Mouse (Mus musculus) left cerebral cortex, postnatal 14 days (tissue): ENCODE measurements around the gene Vdac1. TPM values are rescaled to one million over a fixed set of nuclear protein-coding genes. Genes with fewer than 3 reads are reported as not detected.

Experiments
- DNase-seq, 2 experiments: peaks; one replicate each; pipeline ENCODE4 v3.0.0; 2021 to 2022; ENCODE audit warnings: low spot score in 2 of 2, mixed read lengths in 1 of 2
- intact Hi-C: fragments of 180-260 bp; cut with DNase I; formaldehyde crosslinking; loops from one replicate; pipeline ENCODE4 v1.15.1; 2025
- total RNA-seq, 2 experiments: library from RNA; stranded (reverse); gene quantifications; 2 replicates each; pipeline ENCODE4 v1.2.3; 2021

The Vdac1 gene
- total RNA-seq, 2 experiments from 2014 or later: 606 to 617 TPM

GRCm38 (mm10) chr11:52397385-52397987 lies 36.8 kb downstream of the Vdac1 start:
- DNase-seq: peak in 1 of 2 experiments; percentile 63
- intact Hi-C loops: no loop called here

GRCm38 (mm10) chr11:52401476-52401875 lies 40.8 kb downstream of the Vdac1 start:
- intact Hi-C loops: no loop called here
- DNase-seq: no peak

DNA sequence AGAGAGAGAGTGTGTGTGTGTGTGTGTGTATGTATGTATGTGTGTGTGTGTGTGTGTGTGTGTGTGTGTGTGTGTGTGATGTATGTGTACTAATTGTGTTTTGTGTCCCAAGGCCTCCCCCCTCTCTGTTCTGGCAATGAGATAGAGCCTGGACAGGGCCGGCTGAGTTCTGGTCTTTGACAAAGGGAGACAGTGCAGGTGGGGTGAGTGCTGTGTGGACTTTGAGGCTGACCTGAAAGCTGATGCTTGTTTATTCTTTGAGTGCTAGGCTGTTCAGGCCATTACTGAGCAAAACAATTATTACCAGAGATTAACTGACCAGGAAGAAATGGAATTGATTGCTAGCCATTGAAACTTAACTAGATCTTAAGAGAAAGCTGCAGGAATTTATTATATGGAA lies 41.9 kb downstream of the Vdac1 start:
- intact Hi-C loops: no loop called here
- no peak for DNase-seq

GRCm38 (mm10) chr11:52404209-52404608 lies 43.5 kb downstream of the Vdac1 start:
- DNase-seq: no peak

GRCm38 (mm10) chr11:52405196-52405688 lies 44.6 kb downstream of the Vdac1 start:
- intact Hi-C loops: no loop called here
- no peak for DNase-seq

More at GRCm38 (mm10) chr11:52404209-52404608, 43.5 kb downstream of the Vdac1 start:
- intact Hi-C loops: no loop called here

- intact Hi-C loops: no loop called here
- no peak for DNase-seq
These were observed 48.7 kb downstream of the Vdac1 start for GRCm38 (mm10) chr11:52409316-52409715.

DNA sequence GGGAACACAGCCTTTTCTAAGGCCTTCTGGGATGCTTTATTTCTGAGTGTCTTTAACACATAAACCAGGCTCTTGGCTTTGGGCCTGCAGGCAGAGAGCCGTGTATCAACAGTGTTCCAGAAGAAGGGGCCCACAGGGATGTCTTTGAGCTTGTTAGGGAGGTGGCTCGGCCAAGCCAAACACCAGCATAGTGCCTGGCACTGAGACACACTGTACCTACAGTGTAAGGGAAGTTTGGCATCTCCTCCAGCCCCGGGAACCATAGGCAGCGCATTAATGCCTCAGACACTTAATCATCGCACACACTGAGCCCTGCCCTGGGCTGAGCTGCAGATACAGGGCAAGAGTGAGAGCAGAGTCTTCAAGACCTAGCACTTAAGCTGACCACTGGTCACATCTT lies 57.7 kb downstream of the Vdac1 start:
- intact Hi-C loops: no loop called here
- DNase-seq: no peak

- intact Hi-C loops: no loop called here
- no peak for DNase-seq
These were observed 58.6 kb downstream of the Vdac1 start for GRCm38 (mm10) chr11:52419246-52419645.

GRCm38 (mm10) chr11:52419861-52420260 lies 59.2 kb downstream of the Vdac1 start:
- intact Hi-C loops: loop anchor here (2.0 to 10.0 kb wide), 3 partner anchors 612 to 835 kb away; no protein-coding TSS in a partner anchor
- no peak for DNase-seq

GRCm38 (mm10) chr11:52420296-52421052 lies 59.8 kb downstream of the Vdac1 start:
- no peak for DNase-seq
- intact Hi-C loops: loop anchor here (2.0 to 10.0 kb wide), 3 partner anchors 612 to 834 kb away; no protein-coding TSS in a partner anchor

- intact Hi-C loops: loop anchor here (2.0 to 10.0 kb wide), 3 partner anchors 611 to 834 kb away; no protein-coding TSS in a partner anchor
- peak; percentile 82 to 86 for DNase-seq
These were observed 60.6 kb downstream of the Vdac1 start for GRCm38 (mm10) chr11:52421053-52421778.

- intact Hi-C loops: loop anchor here (5.0 to 10.0 kb wide), 2 partner anchors 338 to 715 kb away; no protein-coding TSS in a partner anchor
- no peak for DNase-seq
These were observed 68.8 kb downstream of the Vdac1 start for GRCm38 (mm10) chr11:52429440-52429839.

DNA sequence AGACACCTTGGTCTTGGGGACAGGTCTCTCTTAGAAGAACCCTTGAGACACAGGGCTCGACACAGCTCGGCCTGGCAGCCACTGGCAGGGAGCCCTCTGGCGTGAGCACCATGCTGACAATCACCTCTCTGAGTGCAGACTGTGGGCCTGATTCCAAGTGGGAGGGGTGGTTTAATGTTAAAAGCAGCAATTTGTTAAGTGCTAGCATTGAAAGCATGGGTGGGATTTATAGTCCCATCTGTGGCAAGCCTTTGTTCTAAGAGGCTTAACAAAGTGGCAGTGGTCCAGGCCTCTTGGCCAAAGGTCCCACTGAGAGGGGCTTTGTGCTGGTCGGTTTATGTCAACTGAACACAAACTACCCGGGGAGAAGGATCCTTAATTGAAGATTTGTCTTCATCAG lies 70.9 kb downstream of the Vdac1 start:
- intact Hi-C loops: no loop called here
- DNase-seq: peak; percentile 42 to 46

- intact Hi-C loops: no loop called here
- DNase-seq: no peak
These were observed 71.5 kb downstream of the Vdac1 start for GRCm38 (mm10) chr11:52432148-52432547.

DNA sequence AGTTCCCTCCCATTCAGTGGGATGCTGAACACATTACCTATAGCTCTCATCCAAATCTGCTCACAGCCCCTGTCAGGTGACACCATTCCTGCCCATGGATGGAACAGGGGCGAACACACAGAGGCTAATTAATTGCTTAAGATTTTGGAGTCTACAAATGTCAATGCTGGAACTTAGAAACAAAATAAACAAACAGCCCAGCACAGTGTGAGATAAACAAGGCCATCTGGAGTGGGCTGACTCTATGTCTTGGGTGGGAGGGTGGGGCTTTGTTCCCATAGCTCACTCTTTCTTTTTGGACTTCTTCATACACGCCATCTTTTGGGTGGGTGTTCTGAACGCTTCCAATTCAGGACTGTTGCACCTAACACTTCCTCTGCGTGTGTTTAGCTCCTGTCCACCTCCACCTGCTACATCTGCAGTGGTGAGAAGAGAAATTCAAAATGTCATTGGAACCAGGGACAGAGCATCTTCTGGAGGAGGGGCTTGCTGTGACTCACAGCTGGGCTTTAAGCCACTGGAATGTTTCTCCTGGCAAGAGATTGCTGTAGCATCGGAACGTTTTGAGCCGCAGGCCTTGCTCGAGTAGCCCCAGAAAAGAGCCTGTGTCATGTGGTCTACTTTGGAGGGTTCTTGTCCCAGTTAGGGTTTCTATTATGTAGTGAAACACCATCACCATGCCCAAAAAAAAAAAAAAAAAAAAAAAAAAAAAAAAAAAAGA lies 72.6 kb downstream of the Vdac1 start:
- DNase-seq: peak; percentile 42 to 62
- intact Hi-C loops: no loop called here

DNA sequence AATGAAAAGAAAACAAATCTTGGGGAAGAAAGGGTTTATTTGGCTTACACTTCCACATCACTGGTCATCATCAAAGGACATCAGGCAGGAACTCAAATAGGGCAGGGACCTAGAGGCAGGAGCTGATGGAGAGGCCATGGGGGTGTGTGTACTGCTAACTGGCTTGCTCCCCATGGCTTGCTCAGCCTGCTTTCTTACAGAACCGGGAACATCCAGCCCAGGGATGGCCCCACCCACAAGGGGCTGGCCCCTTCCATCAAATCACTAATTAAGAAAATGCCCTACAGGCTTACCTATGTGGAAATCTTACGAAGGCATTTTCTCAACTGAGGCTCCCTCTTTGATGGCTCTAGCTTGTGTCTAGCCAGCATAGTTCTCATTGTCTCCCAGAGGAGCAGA lies 73.1 kb downstream of the Vdac1 start:
- no peak for DNase-seq
- intact Hi-C loops: no loop called here

- intact Hi-C loops: no loop called here
These were observed 74.8 kb downstream of the Vdac1 start for GRCm38 (mm10) chr11:52435466-52435865.

GRCm38 (mm10) chr11:52437123-52437522 lies 76.5 kb downstream of the Vdac1 start:
- DNase-seq: peak; percentile 54 to 87
- intact Hi-C loops: no loop called here

More at GRCm38 (mm10) chr11:52435466-52435865, 74.8 kb downstream of the Vdac1 start:
- DNase-seq: no peak
